Mouse (Mus musculus): ENCODE measurements at regions not wholly inside any gene's neighbourhood (a gene's known extent, or its start where the extent isn't known, plus 50 kb on each side); places are given as distances from the start of the nearest gene placed in this dataset.
A peak's percentile ranks its signal among the peaks of the same experiment; 100 is the strongest.

GRCm38 (mm10) chr3:52929827-52930605, 87.0 kb downstream of the Cog6 start:
- WGBS = 65% methylated on average over 13 of the region's 13 CpGs
- H3K4me3 ChIP-seq (replicated peaks; ENCODE audit: extremely low read depth, low read depth, low read length) = no peak overlapping the region
- DNase-seq = no peak
- TF ChIP-seq POLR2A (IDR thresholded peaks at IDR 0.05; ENCODE audit: borderline replicate concordance, extremely low read depth, low read depth, low read length) (no peak), CTCF (IDR thresholded peaks at IDR 0.05; ENCODE audit: insufficient read depth, low read length) (no peak)
- H3K4me1 ChIP-seq (ENCODE audit: control insufficient read depth, insufficient read depth, low read length) = no peaks in the 10 kb centered on the region; the same call in 1 of the 2 replicates

GRCm38 (mm10) chr3:52927361-52927841, 89.6 kb downstream of the Cog6 start:
- WGBS = 42% methylated on average over 12 of the region's 12 CpGs

GRCm38 (mm10) chr3:52926549-52926948, 90.5 kb downstream of the Cog6 start:
- DNase-seq = no peak
- TF ChIP-seq CTCF (IDR thresholded peaks at IDR 0.05; ENCODE audit: insufficient read depth, low read length) (no peak), POLR2A (IDR thresholded peaks at IDR 0.05; ENCODE audit: borderline replicate concordance, extremely low read depth, low read depth, low read length) (no peak)
- Histone ChIP-seq H3K4me1 (ENCODE audit: control insufficient read depth, insufficient read depth, low read length) (no peaks in the 10 kb centered on the region; the same call in 1 of the 2 replicates), H3K4me3 (replicated peaks; ENCODE audit: extremely low read depth, low read depth, low read length) (no peak overlapping the region)
- 70% methylated on average over 3 of the region's 3 CpGs for WGBS

More at GRCm38 (mm10) chr3:52927361-52927841, 89.6 kb downstream of the Cog6 start:
- no peak for TF ChIP-seq CTCF (IDR thresholded peaks at IDR 0.05; ENCODE audit: insufficient read depth, low read length)
- Histone ChIP-seq H3K4me3 (replicated peaks; ENCODE audit: extremely low read depth, low read depth, low read length) (no peak overlapping the region), H3K4me1 (ENCODE audit: control insufficient read depth, insufficient read depth, low read length) (no peaks in the 10 kb centered on the region; the same call in 1 of the 2 replicates)
- DNase-seq = no peak

GRCm38 (mm10) chr3:52925223-52925622, 91.8 kb downstream of the Cog6 start:
- DNase-seq = no peak
- WGBS = 64% methylated on average over 3 of the region's 3 CpGs
- H3K4me3 ChIP-seq (replicated peaks; ENCODE audit: extremely low read depth, low read depth, low read length) = no peak overlapping the region
- no peaks in the 10 kb centered on the region; the same call in 1 of the 2 replicates for H3K4me1 ChIP-seq (ENCODE audit: control insufficient read depth, insufficient read depth, low read length)
- no peak for TF ChIP-seq POLR2A (IDR thresholded peaks at IDR 0.05; ENCODE audit: borderline replicate concordance, extremely low read depth, low read depth, low read length)
- peak; percentile 59 for TF ChIP-seq CTCF (IDR thresholded peaks at IDR 0.05; ENCODE audit: insufficient read depth, low read length)

- WGBS = 78% methylated on average over 2 of the region's 2 CpGs
- Histone ChIP-seq H3K4me1 (ENCODE audit: control insufficient read depth, insufficient read depth, low read length) (no peaks in the 10 kb centered on the region; the same call in 1 of the 2 replicates), H3K4me3 (replicated peaks; ENCODE audit: extremely low read depth, low read depth, low read length) (no peak overlapping the region)
- no peak for TF ChIP-seq POLR2A (IDR thresholded peaks at IDR 0.05; ENCODE audit: borderline replicate concordance, extremely low read depth, low read depth, low read length)
- TF ChIP-seq CTCF (IDR thresholded peaks at IDR 0.05; ENCODE audit: insufficient read depth, low read length) = no peak
- no peak for DNase-seq
These were observed 92.4 kb downstream of the Cog6 start for GRCm38 (mm10) chr3:52924631-52925030.

- Histone ChIP-seq H3K4me1 (ENCODE audit: control insufficient read depth, insufficient read depth, low read length) (no peaks in the 10 kb centered on the region), H3K4me3 (replicated peaks; ENCODE audit: extremely low read depth, low read depth, low read length) (no peak overlapping the region)
- TF ChIP-seq POLR2A (IDR thresholded peaks at IDR 0.05; ENCODE audit: borderline replicate concordance, extremely low read depth, low read depth, low read length) = no peak
- TF ChIP-seq CTCF (IDR thresholded peaks at IDR 0.05; ENCODE audit: insufficient read depth, low read length) = no peak
- 89% methylated on average over 4 of the region's 4 CpGs for WGBS
- no peak for DNase-seq
These were observed 93.0 kb downstream of the Cog6 start for GRCm38 (mm10) chr3:52923824-52924559.

GRCm38 (mm10) chr3:52922411-52922810, 94.6 kb downstream of the Cog6 start:
- Histone ChIP-seq H3K4me3 (replicated peaks; ENCODE audit: extremely low read depth, low read depth, low read length) (no peak overlapping the region), H3K4me1 (ENCODE audit: control insufficient read depth, insufficient read depth, low read length) (no peaks in the 10 kb centered on the region)
- DNase-seq = no peak
- WGBS = 85% methylated on average over 8 of the region's 8 CpGs
- no peak for TF ChIP-seq CTCF (IDR thresholded peaks at IDR 0.05; ENCODE audit: insufficient read depth, low read length)
- TF ChIP-seq POLR2A (IDR thresholded peaks at IDR 0.05; ENCODE audit: borderline replicate concordance, extremely low read depth, low read depth, low read length) = no peak

- H3K4me3 ChIP-seq (replicated peaks; ENCODE audit: extremely low read depth, low read depth, low read length) = no peak overlapping the region
- no peak for DNase-seq
- peaks cover 2% of the 10 kb centered on the region; the same call in 1 of the 2 replicates for H3K4me1 ChIP-seq (ENCODE audit: control insufficient read depth, insufficient read depth, low read length)
- 77% methylated on average over 3 of the region's 3 CpGs for whole genome bisulfite sequencing
- TF ChIP-seq CTCF (IDR thresholded peaks at IDR 0.05; ENCODE audit: insufficient read depth, low read length) = no peak
- no peak for TF ChIP-seq POLR2A (IDR thresholded peaks at IDR 0.05; ENCODE audit: borderline replicate concordance, extremely low read depth, low read depth, low read length)
These were observed 110.0 kb downstream of the Cog6 start for GRCm38 (mm10) chr3:52906823-52907564.

- TF ChIP-seq POLR2A (IDR thresholded peaks at IDR 0.05; ENCODE audit: borderline replicate concordance, extremely low read depth, low read depth, low read length) (no peak), CTCF (IDR thresholded peaks at IDR 0.05; ENCODE audit: insufficient read depth, low read length) (no peak)
- Histone ChIP-seq H3K4me1 (ENCODE audit: control insufficient read depth, insufficient read depth, low read length) (peaks cover 4% of the 10 kb centered on the region; the same call in 1 of the 2 replicates), H3K4me3 (replicated peaks; ENCODE audit: extremely low read depth, low read depth, low read length) (no peak overlapping the region)
- DNase-seq = no peak
- 64% methylated on average over 3 of the region's 3 CpGs for WGBS
These were observed 113.0 kb downstream of the Cog6 start for GRCm38 (mm10) chr3:52904028-52904427.
